Mouse (Mus musculus): ENCODE measurements at regions not wholly inside any gene's neighbourhood (a gene's known extent, or its start where the extent isn't known, plus 50 kb on each side); places are given as distances from the start of the nearest gene placed in this dataset.

DNA sequence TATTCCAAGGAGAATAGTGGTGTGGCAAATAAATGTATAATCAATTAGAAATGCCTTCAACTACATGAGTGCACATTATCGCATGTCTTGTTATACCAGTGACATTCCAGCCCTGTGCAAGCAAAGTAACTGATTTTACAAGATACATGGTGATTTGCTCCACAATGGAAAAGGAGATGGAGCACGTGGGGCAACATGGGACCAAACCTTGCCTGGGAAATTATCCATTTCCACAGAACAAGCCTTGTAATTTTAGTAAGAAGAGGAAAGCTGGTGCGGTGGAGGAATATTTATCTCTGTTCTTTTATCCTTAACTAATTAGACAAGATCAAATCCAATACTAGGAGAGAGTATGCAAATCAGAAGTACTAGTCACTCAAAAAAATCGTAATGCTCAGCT lies 222.5 kb upstream of the Gbe1 start:
- no peaks in the 10 kb centered on the region for H3K27me3 ChIP-seq (replicated peaks)
- in situ Hi-C loops (cut with MboI; ENCODE audit: low pct_ligation_motif_present, low pct_unique_long_range_greater_than_20kb, low sequenced_read_pairs) (no loop called here), dilution Hi-C loops (cut with MboI; ENCODE audit: extremely low pct_ligation_motif_present, extremely low pct_unique_long_range_greater_than_20kb, low sequenced_read_pairs) (no loop called here)
- H3K27ac ChIP-seq (ENCODE audit: insufficient read depth, low read depth): no peak overlapping the region
- H3K9ac ChIP-seq (ENCODE audit: insufficient read depth, low read depth): no peak overlapping the region
- no peaks in the 10 kb centered on the region for H3K79me2 ChIP-seq (replicated peaks; ENCODE audit: control insufficient read depth, extremely low read depth, insufficient read depth, poor library complexity, severe bottlenecking)
- no peak overlapping the region for H3K4me3 ChIP-seq (replicated peaks in 1 of 3; ENCODE audit: low read depth in 2 of 3, low read length in 2 of 3, poor library complexity in 1 of 3)
- no peak overlapping the region for H3K4me2 ChIP-seq (ENCODE audit: insufficient read depth, low read depth, poor library complexity, severe bottlenecking)
- H3K36me3 ChIP-seq (replicated peaks in 1 of 2; ENCODE audit: control insufficient read depth in 1 of 2, insufficient read depth in 1 of 2, low read length in 1 of 2): no peaks in the 10 kb centered on the region
- peaks cover 42% of the 10 kb centered on the region for H3K9me3 ChIP-seq (replicated peaks; ENCODE audit: low read length)
- no peaks in the 10 kb centered on the region for H3K4me1 ChIP-seq (ENCODE audit: control insufficient read depth in 1 of 2, insufficient read depth in 2 of 2)
- TF ChIP-seq KAT2A (IDR thresholded peaks at IDR 0.05; ENCODE audit: insufficient replicate concordance, low read length) (no peak), USF2 (conservative IDR thresholded peaks at IDR 0.05; ENCODE audit: low read depth, low read length) (no peak), POLR2A (IDR thresholded peaks at IDR 0.05; ENCODE audit: low read depth, low read length) (no peak), USF1 (IDR thresholded peaks at IDR 0.05; ENCODE audit: low read depth, low read length) (no peak), CHD1 (IDR thresholded peaks at IDR 0.05; ENCODE audit: low read depth, low read length) (no peak), TBP (conservative IDR thresholded peaks at IDR 0.05; ENCODE audit: low read depth, low read length) (no peak), TCF12 (IDR thresholded peaks at IDR 0.05; ENCODE audit: low read depth, low read length) (no peak), MAZ (IDR thresholded peaks at IDR 0.05; ENCODE audit: low read depth, low read length) (no peak), ETS1 (conservative IDR thresholded peaks at IDR 0.05; ENCODE audit: low read depth, low read length) (no peak), GABPA (IDR thresholded peaks at IDR 0.05; ENCODE audit: insufficient replicate concordance, low read depth, low read length) (no peak), JUN (IDR thresholded peaks at IDR 0.05; ENCODE audit: insufficient read depth, low read depth, low read length) (no peak), MAX (IDR thresholded peaks at IDR 0.05; ENCODE audit: low read length) (no peak), BHLHE40 (IDR thresholded peaks at IDR 0.05; ENCODE audit: low read depth, low read length) (no peak), NELFE (IDR thresholded peaks at IDR 0.05; ENCODE audit: low read depth, low read length) (no peak), CTCF (conservative IDR thresholded peaks at IDR 0.05 in 1 of 2, IDR thresholded peaks at IDR 0.05 in 1 of 2; ENCODE audit: low read depth in 2 of 2, low read length in 2 of 2) (no peak), ZMIZ1 (IDR thresholded peaks at IDR 0.05; ENCODE audit: low read depth, low read length) (no peak), HCFC1 (IDR thresholded peaks at IDR 0.05; ENCODE audit: low read depth, low read length) (no peak), NRF1 (IDR thresholded peaks at IDR 0.05; ENCODE audit: low read depth, low read length) (no peak), MXI1 (IDR thresholded peaks at IDR 0.05; ENCODE audit: low read depth, low read length) (no peak)
- no peak for DNase-seq (ENCODE audit: extremely low read depth)

DNA sequence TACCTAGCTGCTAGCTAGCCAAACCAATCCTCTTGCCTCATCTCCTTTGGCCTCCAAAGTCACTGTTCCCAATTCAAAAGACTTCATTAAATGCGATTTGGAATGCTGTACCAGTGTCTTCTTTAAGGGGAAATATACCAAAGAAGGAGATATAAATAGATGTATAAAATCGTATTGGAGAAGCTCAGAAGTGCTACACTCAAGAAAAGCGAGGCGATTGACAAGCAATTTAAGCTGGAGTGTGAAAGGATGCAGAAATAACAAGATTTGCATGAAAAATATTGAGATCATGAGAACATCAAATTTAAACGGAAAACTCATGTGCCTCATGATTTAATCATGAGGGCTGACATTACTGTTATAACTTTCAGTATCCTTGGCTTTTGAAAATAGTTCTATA lies 221.8 kb upstream of the Gbe1 start:
- TF ChIP-seq ELF1 (IDR thresholded peaks at IDR 0.05; ENCODE audit: low read depth, low read length) (no peak), NRF1 (IDR thresholded peaks at IDR 0.05; ENCODE audit: low read depth, low read length) (no peak), KAT2A (IDR thresholded peaks at IDR 0.05; ENCODE audit: insufficient replicate concordance, low read length) (no peak), SIN3A (IDR thresholded peaks at IDR 0.05; ENCODE audit: low read length) (no peak), USF2 (conservative IDR thresholded peaks at IDR 0.05; ENCODE audit: low read depth, low read length) (no peak), ZNF384 (IDR thresholded peaks at IDR 0.05; ENCODE audit: low read depth, low read length) (no peak), CHD1 (IDR thresholded peaks at IDR 0.05; ENCODE audit: low read depth, low read length) (no peak), USF1 (IDR thresholded peaks at IDR 0.05; ENCODE audit: low read depth, low read length) (no peak), MEF2A (IDR thresholded peaks at IDR 0.05; ENCODE audit: borderline replicate concordance, low read depth, low read length) (no peak), RCOR1 (conservative IDR thresholded peaks at IDR 0.05; ENCODE audit: low read depth, low read length) (no peak), MAZ (IDR thresholded peaks at IDR 0.05; ENCODE audit: low read depth, low read length) (no peak)
- Histone ChIP-seq H3K4me2 (ENCODE audit: insufficient read depth, low read depth, poor library complexity, severe bottlenecking) (no peak overlapping the region), H3K36me3 (replicated peaks in 1 of 2; ENCODE audit: control insufficient read depth in 1 of 2, insufficient read depth in 1 of 2, low read length in 1 of 2) (no peaks in the 10 kb centered on the region), H3K27me3 (replicated peaks) (no peaks in the 10 kb centered on the region), H3K9me3 (replicated peaks; ENCODE audit: low read length) (peaks cover 39% of the 10 kb centered on the region), H3K79me2 (replicated peaks; ENCODE audit: control insufficient read depth, extremely low read depth, insufficient read depth, poor library complexity, severe bottlenecking) (no peaks in the 10 kb centered on the region), H3K27ac (ENCODE audit: insufficient read depth, low read depth) (no peak overlapping the region), H3K4me1 (ENCODE audit: control insufficient read depth in 1 of 2, insufficient read depth in 2 of 2) (no peaks in the 10 kb centered on the region), H3K9ac (ENCODE audit: insufficient read depth, low read depth) (no peak overlapping the region), H3K4me3 (replicated peaks in 1 of 3; ENCODE audit: low read depth in 2 of 3, low read length in 2 of 3, poor library complexity in 1 of 3) (no peak overlapping the region)
- in situ Hi-C loops (cut with MboI; ENCODE audit: low pct_ligation_motif_present, low pct_unique_long_range_greater_than_20kb, low sequenced_read_pairs): no loop called here
- DNase-seq (ENCODE audit: extremely low read depth): no peak
- dilution Hi-C loops (cut with MboI; ENCODE audit: extremely low pct_ligation_motif_present, extremely low pct_unique_long_range_greater_than_20kb, low sequenced_read_pairs): no loop called here

Measured in CH12.LX (cell line).